Mouse (Mus musculus): ENCODE data around the gene Dmbx1.

Dmbx1 gene

GRCm38 (mm10) chr4:115884022-115884421 lies 55.7 kb downstream of the Dmbx1 start, which contains the start of gene Kncn:
Gene Kncn (plus strand): TSS chr4:115884400.
- DNase-seq = no peak

- DNase-seq = no peak
Observed at GRCm38 (mm10) chr4:115882195-115882594, 57.5 kb downstream of the Dmbx1 start.

DNA sequence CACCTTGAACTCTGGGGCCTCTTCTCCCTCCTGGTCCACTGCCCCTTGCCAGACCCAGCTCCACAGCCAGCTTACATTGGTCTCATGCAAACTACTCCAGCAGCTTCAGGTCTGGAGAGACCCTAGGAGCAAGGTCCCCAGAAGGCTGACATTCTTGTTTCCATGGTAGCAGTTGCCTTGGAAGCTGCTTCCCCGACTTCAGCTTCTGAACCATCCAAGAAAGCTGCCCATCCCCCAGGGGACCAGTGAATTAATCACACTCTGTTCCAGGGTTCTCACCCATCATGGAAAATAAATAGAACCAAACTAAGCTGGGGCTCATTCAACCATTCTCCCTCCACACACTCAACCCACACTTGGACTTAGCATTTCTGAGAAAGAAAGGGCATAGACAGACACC lies 58.5 kb downstream of the Dmbx1 start:
- no peak for DNase-seq

GRCm38 (mm10) chr4:115878828-115879227 lies 60.9 kb downstream of the Dmbx1 start:
- DNase-seq = no peak

- no peak for DNase-seq
Observed at GRCm38 (mm10) chr4:115878216-115878678, 61.5 kb downstream of the Dmbx1 start.

DNA sequence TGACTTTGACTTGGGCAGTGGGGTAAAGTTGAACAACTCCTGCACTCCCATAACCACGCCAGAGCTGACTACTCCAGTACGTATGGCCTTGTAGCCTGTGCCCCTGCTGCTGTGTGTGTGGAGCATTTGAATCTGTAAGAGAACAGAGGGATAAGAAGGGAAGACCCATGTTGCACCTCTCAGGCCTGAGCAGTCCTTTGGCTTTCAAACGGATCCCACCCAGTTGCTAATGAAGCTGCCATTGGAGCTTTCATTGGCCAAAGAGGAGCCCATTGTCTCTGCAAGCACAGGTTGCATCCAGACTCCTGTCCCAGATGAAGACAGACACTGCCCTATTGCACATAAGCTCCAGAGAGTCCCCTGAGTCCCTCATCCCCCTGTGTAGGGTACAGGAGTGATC lies 66.5 kb downstream of the Dmbx1 start:
- no peak for DNase-seq

GRCm38 (mm10) chr4:115869512-115870210 lies 70.1 kb downstream of the Dmbx1 start:
- no peak for DNase-seq

Data from cerebellum, adult 9-10 months (tissue).